Mouse (Mus musculus): Measurements from ENCODE around the gene Apip.

DNA sequence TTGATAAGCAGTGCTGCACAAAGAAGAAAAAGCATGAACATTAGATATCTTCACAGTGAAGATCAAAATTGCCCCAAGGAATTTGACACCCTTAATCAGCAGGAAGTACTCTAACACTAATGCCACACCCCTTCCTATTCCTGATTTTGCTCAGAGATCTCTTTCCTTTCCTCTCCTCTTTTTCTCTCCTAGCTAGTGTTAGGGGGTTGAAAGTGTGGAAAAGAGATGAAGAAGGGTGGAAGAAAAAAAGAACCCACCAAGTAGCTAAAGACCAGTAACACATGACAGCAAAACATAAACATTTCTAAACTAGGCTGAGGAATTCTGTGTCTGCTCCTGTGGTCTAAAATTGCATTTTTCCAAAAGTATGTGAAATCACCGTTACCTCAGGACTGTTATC, 4.9 kb upstream of the Apip start:
- TF ChIP-seq CTCF (IDR thresholded peaks at IDR 0.05; ENCODE audit: control insufficient read depth, insufficient read depth, low read length) (no peak), POLR2A (IDR thresholded peaks at IDR 0.05; ENCODE audit: borderline replicate concordance, control insufficient read depth, low read depth, low read length) (no peak)
